Mouse (Mus musculus): ENCODE measurements around the gene D11Wsu47e.

D11Wsu47e gene

DNA sequence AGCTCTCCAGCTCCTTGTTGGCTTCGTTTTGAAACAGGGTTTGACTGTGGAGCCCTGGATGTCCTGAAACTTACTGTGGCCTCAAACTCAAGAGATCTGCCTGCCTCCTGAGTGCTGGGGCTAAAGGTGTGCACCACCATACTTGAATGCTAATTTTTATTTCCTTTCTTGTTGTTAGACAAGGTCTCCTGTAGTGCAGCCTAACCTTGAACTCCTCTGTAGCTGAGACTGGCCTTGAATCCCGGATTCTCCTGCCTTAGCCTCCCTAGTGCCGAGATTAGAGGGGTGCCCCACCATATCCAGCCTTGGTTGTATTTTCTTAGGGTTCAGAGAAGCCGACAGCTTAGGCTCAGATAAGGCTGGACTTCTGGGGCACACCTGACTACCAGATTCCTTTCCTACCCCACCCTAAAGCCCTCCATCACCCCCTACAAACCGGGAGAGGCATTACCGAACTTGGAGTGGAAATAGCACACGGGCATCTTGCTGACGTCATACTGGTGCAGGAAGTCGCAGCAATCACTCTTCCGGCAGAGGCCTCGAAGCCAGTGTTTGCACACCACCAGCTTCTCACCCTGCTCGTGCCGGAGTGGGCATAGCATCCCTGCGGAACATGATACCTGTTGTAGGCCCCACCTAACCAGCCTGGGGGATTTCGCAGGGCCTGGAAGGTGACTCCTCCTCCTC is 21.9 kb downstream of the D11Wsu47e start:
- DNase-seq (ENCODE audit: low spot score) = no peak

DNA sequence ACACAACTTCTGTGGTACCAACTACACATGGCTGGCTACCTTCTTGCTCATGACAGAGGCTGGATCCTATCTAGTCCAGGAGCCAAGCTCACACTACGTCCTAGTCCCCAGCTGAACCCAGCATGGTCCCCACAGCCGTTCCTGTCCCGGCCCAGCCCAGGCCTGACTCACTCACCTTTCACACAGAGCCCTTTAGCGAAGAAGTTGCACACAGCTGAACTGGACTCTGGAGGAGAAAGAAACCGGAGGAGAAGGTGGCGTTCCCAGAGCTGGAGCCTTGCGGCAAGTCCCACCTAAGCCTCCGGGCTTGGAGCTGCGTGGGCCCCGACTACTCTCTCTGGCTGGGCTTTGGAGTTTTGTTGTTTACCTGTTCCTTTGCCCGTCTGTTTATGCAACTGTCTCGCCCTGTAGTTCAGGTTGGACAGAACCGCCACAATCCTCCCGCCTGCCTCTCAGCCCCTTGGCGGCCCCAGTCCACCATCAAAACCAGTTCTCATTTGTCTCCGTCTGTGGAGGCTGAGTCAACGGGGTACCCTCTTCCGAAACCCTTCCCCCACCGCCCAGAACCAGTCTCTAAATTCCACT is 24.5 kb downstream of the D11Wsu47e start:
- DNase-seq (ENCODE audit: low spot score) = no peak

GRCm38 (mm10) chr11:113709272-113709671 is 25.1 kb downstream of the D11Wsu47e start:
- no peak for DNase-seq (ENCODE audit: low spot score)

GRCm38 (mm10) chr11:113709731-113710256 is 25.6 kb downstream of the D11Wsu47e start, which contains the start of gene Cpsf4l:
Gene Cpsf4l, minus strand, starts transcription at chr11:113710017.
- no peak for DNase-seq (ENCODE audit: low spot score)

- DNase-seq (ENCODE audit: low spot score) = no peak
Measured at GRCm38 (mm10) chr11:113710257-113710777, 26.1 kb downstream of the D11Wsu47e start.

GRCm38 (mm10) chr11:113711061-113711460 is 26.8 kb downstream of the D11Wsu47e start:
- no peak for DNase-seq (ENCODE audit: low spot score)

DNA sequence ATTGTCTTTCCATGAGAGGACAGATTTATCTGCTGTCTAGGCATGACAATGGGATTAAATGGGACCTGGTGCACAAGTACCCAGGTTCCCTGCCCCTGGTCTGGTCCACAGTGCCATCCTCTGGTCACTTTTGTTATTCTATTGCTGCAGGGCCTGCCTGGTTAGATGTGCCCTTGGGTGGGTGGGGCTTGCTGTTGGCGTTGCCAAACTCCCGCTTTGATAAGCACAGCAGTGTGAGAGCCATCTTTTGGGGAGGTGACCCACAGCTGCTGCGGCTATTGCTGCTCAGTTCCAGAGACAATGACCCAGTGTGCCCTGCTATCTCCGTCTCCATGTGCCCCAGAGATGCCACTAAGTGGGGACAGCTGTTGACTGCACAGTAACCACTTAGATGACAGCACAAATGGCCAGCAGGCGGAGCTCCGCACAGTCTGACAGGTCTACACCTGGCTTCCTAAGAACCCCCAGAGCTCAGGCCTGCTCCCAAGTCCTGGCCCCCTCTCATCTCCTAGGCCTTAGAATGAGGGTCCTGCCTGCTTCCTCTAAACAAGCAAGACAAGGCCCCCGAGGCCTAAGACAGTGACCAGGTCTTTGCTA is 31.0 kb downstream of the D11Wsu47e start:
- DNase-seq (ENCODE audit: low spot score) = no peak

GRCm38 (mm10) chr11:113716132-113716531 is 31.9 kb downstream of the D11Wsu47e start:
- DNase-seq (ENCODE audit: low spot score) = no peak

DNA sequence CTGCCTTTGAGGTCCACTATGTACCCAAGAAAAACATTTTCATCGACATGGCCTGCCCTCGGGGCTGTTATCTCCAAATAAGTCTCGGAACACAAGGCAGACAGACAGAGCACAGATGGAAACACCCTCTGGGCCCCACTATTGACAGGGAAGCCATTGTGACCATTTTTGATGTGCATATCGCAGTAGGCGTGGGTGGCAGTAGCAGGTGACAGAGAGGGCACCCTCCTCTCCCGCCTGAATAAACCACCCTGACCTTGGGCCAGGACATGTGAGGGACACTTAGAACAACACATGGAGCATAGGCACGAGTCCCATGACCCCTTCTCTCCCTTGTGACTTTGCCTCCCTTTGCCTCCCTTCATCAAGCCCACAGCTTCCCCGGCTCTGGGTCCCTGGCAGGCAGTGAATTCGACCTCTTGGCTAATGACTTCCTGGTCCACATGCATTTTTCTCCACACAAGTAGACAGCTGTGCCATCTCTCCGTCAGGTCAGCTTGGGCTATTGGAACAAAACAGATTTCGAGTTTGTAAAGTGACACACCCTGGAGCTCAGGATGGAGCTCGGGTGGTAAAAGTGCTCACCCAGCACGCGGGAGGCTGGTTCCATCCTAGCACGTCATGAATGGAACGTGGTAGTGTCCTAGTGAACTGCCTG is 33.7 kb downstream of the D11Wsu47e start:
- no peak for DNase-seq (ENCODE audit: low spot score)

GRCm38 (mm10) chr11:113722405-113723090 is 38.3 kb downstream of the D11Wsu47e start:
- DNase-seq (ENCODE audit: low spot score) = no peak

GRCm38 (mm10) chr11:113725235-113726048 is 41.2 kb downstream of the D11Wsu47e start:
- no peak for DNase-seq (ENCODE audit: low spot score)

GRCm38 (mm10) chr11:113726994-113727888 is 43.0 kb downstream of the D11Wsu47e start:
- no peak for DNase-seq (ENCODE audit: low spot score)

DNA sequence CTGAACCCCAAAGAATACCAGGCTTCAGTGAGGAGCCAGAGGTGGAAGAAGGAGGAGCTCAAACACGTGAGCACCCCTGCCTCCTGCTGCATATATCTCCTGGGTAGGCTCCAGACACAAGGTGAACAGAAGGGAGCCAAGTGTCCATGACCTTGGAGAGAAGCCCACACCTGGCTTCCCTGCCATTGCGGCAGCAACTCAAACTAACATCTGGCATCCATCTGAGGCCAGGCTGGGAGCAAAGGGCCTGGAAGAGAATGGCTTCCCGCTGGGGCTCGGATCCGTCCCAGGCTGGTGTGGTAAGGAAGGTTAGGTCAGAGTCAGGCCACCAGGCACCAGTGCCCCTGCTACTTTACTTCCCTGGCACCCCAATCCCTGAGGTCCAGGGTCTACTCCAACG is 43.8 kb downstream of the D11Wsu47e start:
- DNase-seq (ENCODE audit: low spot score) = no peak

GRCm38 (mm10) chr11:113729239-113729638 is 45.0 kb downstream of the D11Wsu47e start:
- no peak for DNase-seq (ENCODE audit: low spot score)

DNA sequence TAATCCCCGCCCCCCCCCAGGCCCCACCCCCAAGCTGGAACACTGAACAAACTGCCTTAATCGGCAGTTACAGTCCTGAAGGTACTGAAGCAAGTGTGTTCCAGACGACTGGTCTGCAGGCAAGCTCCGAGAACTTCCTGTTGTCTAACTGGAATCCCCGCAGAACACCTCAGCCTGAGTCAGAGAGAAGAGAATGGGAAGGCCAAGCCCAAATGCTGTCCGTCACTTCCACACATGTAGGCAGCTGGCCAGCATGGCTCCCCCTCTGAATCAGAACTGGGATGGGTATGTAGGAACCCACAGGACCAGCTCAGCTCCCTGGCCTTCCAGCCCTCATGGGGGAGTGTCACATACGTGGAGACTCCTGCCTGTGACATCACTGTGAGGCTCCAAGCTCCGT is 45.7 kb downstream of the D11Wsu47e start:
- no peak for DNase-seq (ENCODE audit: low spot score)

DNA sequence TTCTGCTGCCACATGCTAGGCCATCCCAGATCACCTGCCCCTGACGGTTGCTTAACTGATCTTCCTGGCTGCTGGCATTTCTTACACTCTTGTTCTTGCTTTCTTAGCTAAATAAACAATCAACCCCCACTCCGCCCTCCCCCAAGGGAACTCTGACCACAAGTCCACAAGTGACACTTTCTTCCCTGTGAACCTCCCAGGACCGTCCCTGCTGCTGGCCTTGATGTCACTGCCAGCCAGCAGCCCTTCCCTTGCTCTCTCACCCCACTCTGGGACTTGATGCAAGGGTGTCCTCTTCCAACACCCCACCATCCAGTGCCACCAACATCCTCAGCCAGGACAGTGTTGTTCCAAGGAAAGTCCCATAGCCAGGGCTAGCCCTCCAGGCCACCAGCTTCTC is 46.7 kb downstream of the D11Wsu47e start:
- DNase-seq (ENCODE audit: low spot score) = no peak

GRCm38 (mm10) chr11:113731945-113732612 is 47.9 kb downstream of the D11Wsu47e start:
- no peak for DNase-seq (ENCODE audit: low spot score)

DNA sequence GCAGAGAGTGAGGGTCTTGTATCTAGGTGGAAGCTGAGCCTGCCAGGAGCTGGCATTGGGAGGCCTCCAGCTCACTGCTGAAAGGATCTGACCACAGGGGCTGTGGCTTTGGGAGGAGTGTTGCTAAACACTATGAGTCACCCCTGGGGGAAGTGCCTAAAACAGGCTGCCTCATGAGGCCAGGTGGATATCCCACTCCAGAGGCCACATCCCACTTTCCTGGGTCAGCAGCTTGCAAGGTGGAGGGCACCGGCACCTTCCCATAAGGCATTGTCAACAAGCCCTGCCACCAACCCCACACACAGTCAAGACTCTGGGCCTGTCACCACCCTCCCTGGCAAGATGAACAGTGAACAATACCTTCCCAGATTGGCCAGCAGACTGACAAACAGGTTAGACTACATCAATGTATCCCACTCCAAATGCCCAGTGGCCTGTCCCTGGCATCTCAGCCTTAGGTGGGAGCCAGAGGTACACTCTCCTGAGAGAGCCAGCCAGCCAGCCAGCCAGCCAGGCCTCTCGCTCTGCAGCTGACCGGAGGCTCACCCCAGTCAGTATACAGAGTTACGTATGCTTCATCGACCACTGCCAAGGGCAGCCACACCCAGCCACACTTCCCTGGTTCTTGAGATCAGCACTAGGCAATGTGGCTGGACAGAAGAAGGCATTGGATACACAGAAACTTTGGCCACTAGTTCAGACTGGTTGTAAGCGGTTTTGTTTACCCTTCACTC is 49.6 kb downstream of the D11Wsu47e start:
- no peak for DNase-seq (ENCODE audit: low spot score)

GRCm38 (mm10) chr11:113735151-113735550 is 50.9 kb downstream of the D11Wsu47e start:
- DNase-seq (ENCODE audit: low spot score) = no peak
